Mouse (Mus musculus): Measurements from ENCODE around the gene Iqcf1. TPM values are rescaled to one million over a fixed set of nuclear protein-coding genes. Genes with fewer than 3 reads are reported as not detected.

Gene Iqcf1
- total and polyA plus RNA-seq, 3 experiments, result not detected

- in situ Hi-C loops (cut with MboI; ENCODE audit: low pct_ligation_motif_present, low pct_unique_long_range_greater_than_20kb, low sequenced_read_pairs) (no loop called here), dilution Hi-C loops (cut with MboI; ENCODE audit: extremely low pct_ligation_motif_present, extremely low pct_unique_long_range_greater_than_20kb, low sequenced_read_pairs) (no loop called here)
- Histone ChIP-seq H3K27ac (ENCODE audit: insufficient read depth, low read depth) (no peak overlapping the region), H3K79me2 (replicated peaks; ENCODE audit: control insufficient read depth, extremely low read depth, insufficient read depth, poor library complexity, severe bottlenecking) (no peaks in the 10 kb centered on the region), H3K27me3 (replicated peaks) (no peaks in the 10 kb centered on the region), H3K9ac (ENCODE audit: insufficient read depth, low read depth) (no peak overlapping the region), H3K4me1 (ENCODE audit: control insufficient read depth in 1 of 2, insufficient read depth in 2 of 2) (peaks cover 0 to 32% of the 10 kb centered on the region in 2 experiments; a peak in 3 of 4 replicates), H3K36me3 (replicated peaks in 1 of 2; ENCODE audit: control insufficient read depth in 1 of 2, insufficient read depth in 1 of 2, low read length in 1 of 2) (peaks cover 2 to 39% of the 10 kb centered on the region in 2 experiments), H3K9me3 (replicated peaks; ENCODE audit: low read length) (no peaks in the 10 kb centered on the region), H3K4me3 (replicated peaks in 1 of 3; ENCODE audit: low read depth in 2 of 3, low read length in 2 of 3, poor library complexity in 1 of 3) (no peak overlapping the region), H3K4me2 (ENCODE audit: insufficient read depth, low read depth, poor library complexity, severe bottlenecking) (no peak overlapping the region)
- TF ChIP-seq POLR2A (IDR thresholded peaks at IDR 0.05; ENCODE audit: low read depth, low read length), result no peak
- no peak for TF ChIP-seq CHD2 (IDR thresholded peaks at IDR 0.05; ENCODE audit: low read length)
- TF ChIP-seq UBTF (IDR thresholded peaks at IDR 0.05; ENCODE audit: low read depth, low read length), result no peak
- TF ChIP-seq POLR2AphosphoS2 (IDR thresholded peaks at IDR 0.05; ENCODE audit: low read depth, low read length), result no peak
- no peak for TF ChIP-seq ETS1 (conservative IDR thresholded peaks at IDR 0.05; ENCODE audit: low read depth, low read length)
- no peak for TF ChIP-seq NELFE (IDR thresholded peaks at IDR 0.05; ENCODE audit: low read depth, low read length)
- TF ChIP-seq SIN3A (IDR thresholded peaks at IDR 0.05; ENCODE audit: low read length), result no peak
- no peak for TF ChIP-seq KAT2A (IDR thresholded peaks at IDR 0.05; ENCODE audit: insufficient replicate concordance, low read length)
- no peak for TF ChIP-seq CTCF (conservative IDR thresholded peaks at IDR 0.05 in 1 of 2, IDR thresholded peaks at IDR 0.05 in 1 of 2; ENCODE audit: low read depth in 2 of 2, low read length in 2 of 2)
- TF ChIP-seq IRF4 (IDR thresholded peaks at IDR 0.05; ENCODE audit: low read depth, low read length), result no peak
- no peak for DNase-seq (ENCODE audit: extremely low read depth)
Observed at GRCm38 (mm10) chr9:106470991-106471750, 28.6 kb upstream of the Iqcf1 start.

- Histone ChIP-seq H3K79me2 (replicated peaks; ENCODE audit: control insufficient read depth, extremely low read depth, insufficient read depth, poor library complexity, severe bottlenecking) (no peaks in the 10 kb centered on the region), H3K4me2 (ENCODE audit: insufficient read depth, low read depth, poor library complexity, severe bottlenecking) (no peak overlapping the region), H3K9ac (ENCODE audit: insufficient read depth, low read depth) (no peak overlapping the region), H3K27ac (ENCODE audit: insufficient read depth, low read depth) (no peak overlapping the region), H3K36me3 (replicated peaks in 1 of 2; ENCODE audit: control insufficient read depth in 1 of 2, insufficient read depth in 1 of 2, low read length in 1 of 2) (peaks cover 2 to 39% of the 10 kb centered on the region in 2 experiments), H3K9me3 (replicated peaks; ENCODE audit: low read length) (no peaks in the 10 kb centered on the region), H3K4me1 (ENCODE audit: control insufficient read depth in 1 of 2, insufficient read depth in 2 of 2) (peaks cover 0 to 36% of the 10 kb centered on the region in 2 experiments; a peak in 3 of 4 replicates), H3K27me3 (replicated peaks) (no peaks in the 10 kb centered on the region), H3K4me3 (replicated peaks in 1 of 3; ENCODE audit: low read depth in 2 of 3, low read length in 2 of 3, poor library complexity in 1 of 3) (no peak overlapping the region)
- DNase-seq (ENCODE audit: extremely low read depth), result no peak
- dilution Hi-C loops (cut with MboI; ENCODE audit: extremely low pct_ligation_motif_present, extremely low pct_unique_long_range_greater_than_20kb, low sequenced_read_pairs), result no loop called here
- in situ Hi-C loops (cut with MboI; ENCODE audit: low pct_ligation_motif_present, low pct_unique_long_range_greater_than_20kb, low sequenced_read_pairs), result no loop called here
- no peak for TF ChIP-seq EP300 (IDR thresholded peaks at IDR 0.05; ENCODE audit: low read length)
- TF ChIP-seq BHLHE40 (IDR thresholded peaks at IDR 0.05; ENCODE audit: low read depth, low read length), result no peak
- no peak for TF ChIP-seq POLR2AphosphoS2 (IDR thresholded peaks at IDR 0.05; ENCODE audit: low read depth, low read length)
- no peak for TF ChIP-seq KAT2A (IDR thresholded peaks at IDR 0.05; ENCODE audit: insufficient replicate concordance, low read length)
- TF ChIP-seq ZMIZ1 (IDR thresholded peaks at IDR 0.05; ENCODE audit: low read depth, low read length), result no peak
- no peak for TF ChIP-seq POLR2A (IDR thresholded peaks at IDR 0.05; ENCODE audit: low read depth, low read length)
- no peak for TF ChIP-seq GABPA (IDR thresholded peaks at IDR 0.05; ENCODE audit: insufficient replicate concordance, low read depth, low read length)
Observed at GRCm38 (mm10) chr9:106471892-106472291, 27.9 kb upstream of the Iqcf1 start.
